Mouse (Mus musculus) thymus, postnatal 25 days (tissue): ENCODE measurements at regions not wholly inside any gene's neighbourhood (a gene's known extent, or its start where the extent isn't known, plus 50 kb on each side); places are given as distances from the start of the nearest gene placed in this dataset.
"Not testable (repeated sequence)": the region's sequence is repeated elsewhere in the genome, so short reads cannot be mapped to it uniquely, and the experiment has no call there.

ENCODE experiments used
- DNase-seq: peaks from one replicate; pipeline ENCODE4 v3.0.0; 2022

- no peak for DNase-seq
Measured at GRCm38 (mm10) chr8:5523281-5523680, 418.1 kb upstream of the Slc10a2 start.

- no peak for DNase-seq
Measured at GRCm38 (mm10) chr8:5495861-5496260, 390.7 kb upstream of the Slc10a2 start.

- DNase-seq = no peak
Measured at GRCm38 (mm10) chr8:5490491-5490890, 385.3 kb upstream of the Slc10a2 start.

GRCm38 (mm10) chr8:5482938-5483337 lies 377.8 kb upstream of the Slc10a2 start:
- DNase-seq = no peak

DNA sequence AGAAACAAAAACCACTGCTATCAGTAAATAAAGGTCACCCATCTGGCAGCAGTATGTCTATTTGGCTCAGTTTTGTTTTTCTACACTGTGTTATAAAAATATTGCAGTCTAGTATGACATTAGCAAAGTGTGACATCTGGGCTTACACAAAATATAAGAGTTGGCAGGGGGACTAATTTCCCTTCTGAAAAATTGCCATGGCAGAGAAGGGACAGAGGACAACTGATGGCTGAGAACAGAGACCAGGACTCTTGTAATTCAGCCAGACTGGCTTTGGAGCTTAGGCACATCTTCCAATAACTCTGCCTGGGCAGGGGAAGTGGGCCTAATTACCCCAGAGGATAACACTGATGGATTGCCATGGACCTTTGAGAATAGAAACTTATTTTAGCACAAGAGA lies 367.8 kb upstream of the Slc10a2 start:
- DNase-seq = no peak

DNA sequence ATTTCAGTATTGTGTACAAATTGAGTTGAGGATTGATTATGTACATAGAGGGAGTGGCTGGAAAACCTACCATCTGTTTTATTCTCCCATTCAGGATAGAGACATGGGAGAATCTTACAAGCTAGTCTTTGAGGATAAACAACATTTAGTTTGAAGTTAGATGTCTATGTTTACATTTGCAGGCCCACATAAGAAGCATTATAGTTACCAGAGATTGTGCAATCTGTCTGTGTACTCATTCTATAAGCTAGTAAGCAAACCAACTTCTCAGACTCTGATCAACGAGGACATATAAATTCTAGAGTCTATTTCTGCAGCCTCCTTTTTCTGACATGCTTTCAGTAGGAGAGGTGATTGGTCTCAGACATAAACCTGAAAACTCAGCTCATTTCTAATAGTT lies 367.4 kb upstream of the Slc10a2 start:
- DNase-seq = no peak

DNA sequence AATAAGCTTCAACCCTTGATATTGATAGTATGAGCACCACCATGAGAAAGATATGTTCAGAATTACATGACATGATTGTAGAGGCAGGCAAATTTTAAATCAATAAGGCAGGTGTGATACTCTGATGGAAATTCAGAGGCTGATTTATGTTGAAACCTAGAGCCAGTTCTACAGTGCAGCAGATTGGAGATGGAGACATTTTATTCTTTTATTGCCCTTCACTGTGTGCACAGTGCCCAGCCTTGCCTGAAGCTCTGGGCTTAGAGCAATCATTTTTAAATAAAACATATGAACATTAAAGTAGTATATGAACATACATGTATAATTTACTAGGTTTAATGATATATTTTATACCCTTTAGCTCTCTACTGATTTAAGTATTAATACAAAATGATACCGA lies 352.5 kb upstream of the Slc10a2 start:
- DNase-seq = no peak

- no peak for DNase-seq
Measured at GRCm38 (mm10) chr8:5453469-5453868, 348.3 kb upstream of the Slc10a2 start.

- not testable (repeated sequence) for DNase-seq
Measured at GRCm38 (mm10) chr8:5442243-5442642, 337.1 kb upstream of the Slc10a2 start.

DNA sequence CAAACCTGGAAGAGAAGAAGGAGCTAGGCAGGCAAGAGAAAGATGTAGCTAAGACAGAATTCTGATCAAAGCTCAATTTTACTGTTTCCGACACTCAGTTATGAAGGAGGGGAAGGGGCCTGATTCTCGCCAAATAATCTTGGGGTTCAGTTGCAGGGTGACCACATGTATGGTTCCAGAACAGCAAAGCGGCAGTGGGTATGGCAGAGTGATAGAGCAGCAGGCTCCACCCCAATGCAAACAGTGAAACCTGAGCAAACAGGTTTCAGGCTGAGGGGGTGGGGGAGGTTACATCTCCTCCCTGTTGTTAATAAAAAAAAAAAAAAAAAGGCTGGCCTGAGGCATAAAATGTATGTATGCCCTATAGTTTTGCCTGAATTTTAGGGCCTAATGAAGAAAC lies 335.3 kb upstream of the Slc10a2 start:
- not testable (repeated sequence) for DNase-seq

DNA sequence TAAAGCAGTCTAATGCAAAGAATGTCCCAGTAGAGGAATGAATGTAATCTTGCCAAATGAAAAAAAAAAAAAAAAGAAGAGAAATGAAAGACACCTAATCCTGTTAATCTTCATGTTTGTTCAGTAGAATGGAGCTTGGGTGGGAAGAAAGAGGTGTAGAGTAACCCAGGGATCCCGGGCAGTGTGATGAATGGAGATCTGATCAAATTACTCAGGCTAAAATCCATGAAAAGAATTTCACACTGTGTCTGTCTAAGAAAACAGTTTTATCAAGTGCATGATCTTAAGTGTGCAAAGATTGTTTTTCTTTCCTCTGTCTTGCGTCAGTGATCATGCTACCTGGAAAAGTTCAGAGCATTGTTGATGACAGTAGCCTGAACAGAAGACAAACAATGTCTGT lies 333.9 kb upstream of the Slc10a2 start:
- DNase-seq = no peak

GRCm38 (mm10) chr8:5428303-5428971 lies 323.3 kb upstream of the Slc10a2 start:
- DNase-seq = no peak

GRCm38 (mm10) chr8:5416841-5417240 lies 311.7 kb upstream of the Slc10a2 start:
- DNase-seq = not testable (repeated sequence)

GRCm38 (mm10) chr8:5384851-5385250 lies 279.7 kb upstream of the Slc10a2 start:
- no peak for DNase-seq

DNA sequence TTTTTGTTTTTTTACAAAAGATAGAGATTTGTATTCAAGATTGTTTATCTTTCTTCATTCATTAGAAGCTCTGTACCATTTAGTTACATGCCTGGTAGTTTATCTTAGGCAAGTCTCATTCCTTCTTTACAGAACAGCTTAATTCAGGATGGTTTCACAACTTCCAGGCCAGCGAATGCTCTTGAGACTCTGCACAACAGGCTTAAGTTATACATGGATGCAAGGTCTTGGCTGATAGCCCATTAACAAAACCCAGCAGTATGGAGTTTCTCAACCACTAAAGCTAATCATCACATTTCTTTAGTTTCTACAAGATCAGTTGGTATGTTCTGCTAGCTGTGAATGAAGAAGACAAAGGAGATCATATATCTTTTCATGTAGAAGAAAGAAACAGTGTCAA lies 272.9 kb upstream of the Slc10a2 start:
- DNase-seq = no peak

- no peak for DNase-seq
Measured at GRCm38 (mm10) chr8:5339953-5340352, 234.8 kb upstream of the Slc10a2 start.

DNA sequence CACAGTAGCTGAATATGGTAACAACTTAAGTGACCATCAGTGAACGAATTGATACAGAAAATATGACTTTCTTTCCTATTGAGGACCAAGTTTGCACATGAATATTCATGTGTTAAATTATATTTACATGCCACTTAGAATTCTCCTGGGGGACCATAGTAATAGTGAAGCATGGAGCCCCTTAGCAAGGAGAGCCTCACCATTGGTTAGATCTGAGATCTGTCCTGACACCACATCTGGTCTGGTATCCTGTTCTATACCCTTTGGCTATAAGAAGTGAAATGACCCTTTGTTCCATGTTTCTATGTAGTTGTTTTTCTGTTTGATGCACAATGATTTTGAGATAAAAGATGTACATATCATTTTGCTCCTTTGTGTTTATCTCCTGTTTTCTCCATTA lies 209.4 kb upstream of the Slc10a2 start:
- DNase-seq = no peak

GRCm38 (mm10) chr8:5299982-5300381 lies 194.8 kb upstream of the Slc10a2 start:
- no peak for DNase-seq

- no peak for DNase-seq
Measured at GRCm38 (mm10) chr8:5297190-5297589, 192.0 kb upstream of the Slc10a2 start.

DNA sequence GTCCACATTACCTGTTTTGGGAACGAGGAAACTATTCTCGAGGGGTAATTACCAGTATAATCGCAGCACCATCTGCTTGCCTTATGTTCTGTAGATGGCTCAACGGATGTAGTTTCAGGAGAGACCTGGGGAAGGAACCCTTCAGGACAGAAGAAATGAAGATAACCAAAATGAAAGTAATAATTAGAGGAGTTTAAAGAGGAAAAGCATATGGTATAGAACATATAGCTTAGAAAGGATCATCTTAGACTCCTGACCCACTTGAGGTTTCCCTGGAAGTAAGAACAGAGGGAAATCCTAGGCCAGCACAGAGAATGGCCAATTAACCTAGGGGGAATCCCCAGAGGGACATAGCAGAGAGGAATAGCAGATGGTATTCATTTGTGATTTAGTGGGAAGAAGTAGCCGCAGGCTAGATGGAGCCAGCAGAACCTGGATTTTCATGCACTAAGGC lies 180.6 kb upstream of the Slc10a2 start:
- DNase-seq = no peak

DNA sequence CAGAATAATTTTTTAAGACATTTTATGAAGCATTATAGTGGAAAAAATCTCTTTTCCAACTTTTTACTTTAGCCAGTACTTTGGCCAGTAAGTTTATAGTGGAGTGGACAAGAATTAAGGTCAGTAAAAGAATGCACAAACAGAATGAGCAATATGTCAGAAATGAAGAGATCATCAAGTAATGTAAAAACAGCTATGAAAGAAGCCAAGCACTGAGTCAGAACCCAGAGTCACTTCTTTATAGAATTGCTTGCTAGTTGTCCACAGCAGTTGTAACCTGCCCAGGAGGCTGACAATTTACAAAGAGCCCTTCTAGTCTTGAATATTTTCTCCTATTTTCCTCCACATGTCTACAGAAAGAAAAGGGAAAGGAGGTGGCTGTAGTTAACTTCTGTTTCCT lies 178.6 kb upstream of the Slc10a2 start:
- no peak for DNase-seq

DNA sequence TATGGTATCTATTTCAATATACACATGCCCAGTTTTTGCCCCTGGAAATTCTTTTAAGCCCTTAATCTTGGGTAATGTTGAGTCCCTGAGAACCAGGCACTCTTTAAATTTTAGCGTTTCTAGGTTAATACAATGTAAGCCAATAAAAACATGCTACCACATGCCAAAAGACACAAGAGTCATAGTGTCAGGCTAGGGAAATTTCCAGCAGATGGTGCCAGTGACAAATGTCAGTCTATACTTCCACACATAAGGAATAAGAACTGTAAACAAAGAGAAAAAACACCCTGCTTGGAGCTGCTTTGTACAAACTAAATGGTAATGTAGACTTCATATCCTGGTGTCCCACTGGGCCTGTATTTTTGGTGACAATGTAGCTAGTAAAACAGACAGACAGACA lies 157.2 kb upstream of the Slc10a2 start:
- no peak for DNase-seq

GRCm38 (mm10) chr8:5241871-5242270 lies 136.7 kb upstream of the Slc10a2 start:
- DNase-seq = peak; percentile 19
